Mouse (Mus musculus) mouse trophoblast stem cell (cell line): ENCODE results near the gene Epha6.

Source experiments
- in situ Hi-C, 2 experiments: fragments of 300-500 bp; cut with MseI, MboI; formaldehyde crosslinking; loops; 2 replicates in 1 of 2; 3 replicates in 1 of 2; pipeline ENCODE4 v1.15.1; 2025

Epha6 gene

GRCm38 (mm10) chr16:60266367-60267351 is 338.7 kb downstream of the Epha6 start:
- in situ Hi-C loops = no loop called here

GRCm38 (mm10) chr16:60264719-60265508 is 340.4 kb downstream of the Epha6 start:
- in situ Hi-C loops = no loop called here

GRCm38 (mm10) chr16:60258151-60258635 is 347.1 kb downstream of the Epha6 start:
- in situ Hi-C loops = no loop called here

GRCm38 (mm10) chr16:60257623-60258022 is 347.7 kb downstream of the Epha6 start:
- in situ Hi-C loops = no loop called here

GRCm38 (mm10) chr16:60257044-60257443 is 348.3 kb downstream of the Epha6 start:
- in situ Hi-C loops = no loop called here

- in situ Hi-C loops = no loop called here
These were observed 365.8 kb downstream of the Epha6 start for GRCm38 (mm10) chr16:60239356-60240190.

- in situ Hi-C loops = no loop called here
These were observed 371.2 kb downstream of the Epha6 start for GRCm38 (mm10) chr16:60233985-60234766.

GRCm38 (mm10) chr16:60232982-60233381 is 372.3 kb downstream of the Epha6 start:
- in situ Hi-C loops = no loop called here

GRCm38 (mm10) chr16:60209151-60209550 is 396.2 kb downstream of the Epha6 start:
- in situ Hi-C loops = no loop called here

- in situ Hi-C loops = no loop called here
These were observed 429.8 kb downstream of the Epha6 start for GRCm38 (mm10) chr16:60175580-60175979.

GRCm38 (mm10) chr16:60152439-60152838 is 452.9 kb downstream of the Epha6 start:
- in situ Hi-C loops = no loop called here

GRCm38 (mm10) chr16:60144370-60144769 is 461.0 kb downstream of the Epha6 start:
- in situ Hi-C loops = no loop called here

- in situ Hi-C loops = no loop called here
These were observed 483.9 kb downstream of the Epha6 start for GRCm38 (mm10) chr16:60121435-60121834.

- in situ Hi-C loops = no loop called here
These were observed 503.1 kb downstream of the Epha6 start for GRCm38 (mm10) chr16:60102210-60102609.

- in situ Hi-C loops = no loop called here
These were observed 510.0 kb downstream of the Epha6 start for GRCm38 (mm10) chr16:60095333-60095732.

GRCm38 (mm10) chr16:60086976-60087375 is 518.4 kb downstream of the Epha6 start:
- in situ Hi-C loops = no loop called here

GRCm38 (mm10) chr16:60070457-60071112 is 534.7 kb downstream of the Epha6 start:
- in situ Hi-C loops = no loop called here

- in situ Hi-C loops = no loop called here
These were observed 561.5 kb downstream of the Epha6 start for GRCm38 (mm10) chr16:60043809-60044208.

- in situ Hi-C loops = no loop called here
These were observed 577.0 kb downstream of the Epha6 start for GRCm38 (mm10) chr16:60028381-60028780.
